ENCODE assay signal across 8 mouse cellular contexts in genomic region chr11:87423551-87424325, GRCm38 (mm10). TPM values are rescaled to one million over a fixed set of nuclear protein-coding genes. Genes with fewer than 3 reads are reported as not detected.
A peak's percentile ranks its signal among the peaks of the same experiment; 100 is the strongest.
DNase-seq lines count a peak whose midpoint lies in the region; ATAC-seq and TF ChIP-seq lines count a peak whose summit lies in the region.

No protein-coding gene starts in this region.

- WGBS in lung, embryonic 16.5 days, result 36% methylated on average over 6 of the region's 6 CpGs
- 39% methylated on average over 6 of the region's 6 CpGs for WGBS in intestine, postnatal 0 days

- H3K9me3 ChIP-seq in lung, embryonic 16.5 days (ENCODE audit: control insufficient read depth, low read length), result no peaks in the 10 kb centered on the region
- H3K9me3 ChIP-seq in intestine, postnatal 0 days (ENCODE audit: control insufficient read depth), result no peaks in the 10 kb centered on the region

- peak overlapping the region; percentile 63 for H3K27ac ChIP-seq in lung, embryonic 16.5 days (ENCODE audit: low read length)
- H3K27ac ChIP-seq in intestine, postnatal 0 days (ENCODE audit: low read depth, low read length), result no peak overlapping the region

- H3K36me3 ChIP-seq in lung, embryonic 16.5 days (ENCODE audit: control insufficient read depth, insufficient read depth, low read length), result no peaks in the 10 kb centered on the region
- no peaks in the 10 kb centered on the region for H3K36me3 ChIP-seq in intestine, postnatal 0 days (ENCODE audit: control insufficient read depth, insufficient read depth)
- H3K36me3 ChIP-seq in splenic B cell, adult 2 months (ENCODE audit: control insufficient read depth, insufficient read depth, low read length, poor library complexity, severe bottlenecking), result no peaks in the 10 kb centered on the region

- no peaks in the 10 kb centered on the region for H3K27me3 ChIP-seq in lung, embryonic 16.5 days (ENCODE audit: control insufficient read depth, insufficient read depth, low read depth, low read length)
- no peaks in the 10 kb centered on the region for H3K27me3 ChIP-seq in intestine, postnatal 0 days (replicated peaks; ENCODE audit: control insufficient read depth, insufficient read depth, low read length)
- H3K27me3 ChIP-seq in splenic B cell, adult 2 months (ENCODE audit: control insufficient read depth, insufficient read depth, low read length, poor library complexity, severe bottlenecking), result no peaks in the 10 kb centered on the region

- H3K4me1 ChIP-seq in lung, embryonic 16.5 days (replicated peaks; ENCODE audit: control insufficient read depth, insufficient read depth, low read length), result peaks cover 5% of the 10 kb centered on the region; the same call in 1 of the 2 replicates
- H3K4me1 ChIP-seq in intestine, postnatal 0 days (replicated peaks; ENCODE audit: control insufficient read depth, insufficient read depth, low read length), result no peaks in the 10 kb centered on the region; the same call in 1 of the 2 replicates

- no peak overlapping the region for H3K4me3 ChIP-seq in lung, embryonic 16.5 days (ENCODE audit: low read length)
- no peak overlapping the region for H3K4me3 ChIP-seq in intestine, postnatal 0 days (ENCODE audit: low read depth, low read length)

- no peak for TF ChIP-seq CTCF in intestine, postnatal 0 days (IDR thresholded peaks at IDR 0.05; ENCODE audit: low read depth)

- peak; percentile 61 for DNase-seq in cerebellum, adult 9-10 months
- no peak for DNase-seq in cerebellum, postnatal 14 days
- DNase-seq in lung, postnatal 4 days, result no peak
- DNase-seq in splenic B cell, adult 2 months (ENCODE audit: low read depth, low spot score), result peak; percentile 31
- no peak for DNase-seq in layer of hippocampus, adult 11-12 months (ENCODE audit: low spot score)
- DNase-seq in lung, postnatal 36 days, result no peak

- H3K4me2 ChIP-seq in lung, embryonic 16.5 days (ENCODE audit: low read depth, low read length), result no peak overlapping the region; the same call in 1 of the 2 replicates
- H3K4me2 ChIP-seq in intestine, postnatal 0 days (replicated peaks; ENCODE audit: low read depth), result 0 out of 2 replicates have a peak overlapping the region, but pooled peaks have one; percentile 3

- H3K9ac ChIP-seq in lung, embryonic 16.5 days (ENCODE audit: low read length), result no peak overlapping the region
- H3K9ac ChIP-seq in intestine, postnatal 0 days (ENCODE audit: low read depth, low read length), result no peak overlapping the region

- no peak for ATAC-seq in lung, embryonic 16.5 days (ENCODE audit: low read depth)
- ATAC-seq in intestine, postnatal 0 days, result no peak

RNA-seq across cellular contexts. Expression of gene Tex14, which starts 18.9 kb away (rescaled TPM):
- polyA plus RNA-seq in lung, embryonic 16.5 days (2015; fragmentation: Nextera tagmentation; extraction: Ambion mirVana), result 0.52 and 0.62 TPM in 2 replicates
- polyA plus RNA-seq in intestine, postnatal 0 days (2015; fragmentation: Nextera tagmentation; extraction: Ambion mirVana), result 1.3 and 1.8 TPM in 2 replicates

RNA-seq across cellular contexts. Expression of gene Rad51c, which starts 19.0 kb away (rescaled TPM):
- polyA plus RNA-seq in lung, embryonic 16.5 days (2015; fragmentation: Nextera tagmentation; extraction: Ambion mirVana), result 8.4 and 9.4 TPM in 2 replicates
- 1.9 and 2.0 TPM in 2 replicates for polyA plus RNA-seq in intestine, postnatal 0 days (2015; fragmentation: Nextera tagmentation; extraction: Ambion mirVana)

Comparison
In these comparisons a context has a peak if more than half of its experiments do, and no peak if none do; other contexts are left out.
1. DNase-seq: peak in cerebellum, adult 9-10 months (single experiment) and splenic B cell, adult 2 months (single experiment); none in cerebellum, postnatal 14 days (0 of 2), lung, postnatal 4 days (0 of 2), layer of hippocampus, adult 11-12 months (single experiment) and lung, postnatal 36 days (single experiment).